Mouse (Mus musculus) cerebellum, adult 18-20 months (tissue): ENCODE measurements around the gene Olfr1243.
"Not testable (repeated sequence)": the region's sequence is repeated elsewhere in the genome, so short reads cannot be mapped to it uniquely, and the experiment has no call there.

Experiments
- DNase-seq, 2 experiments: peaks; one replicate each; pipeline ENCODE4 v3.0.0; 2021

Gene Olfr1243

GRCm38 (mm10) chr2:89531387-89531786 lies at the start of gene Olfr1243:
TSS of gene Olfr1243 (minus strand) at chr2:89531487.
- no peak for DNase-seq

GRCm38 (mm10) chr2:89578347-89578746 lies 47.1 kb upstream of the Olfr1243 start, which contains the start of gene Olfr1245:
TSS of gene Olfr1245 (minus strand) at chr2:89578447.
- DNase-seq: no peak

- DNase-seq: not testable (repeated sequence)
Observed at GRCm38 (mm10) chr2:89562706-89563105, 31.4 kb upstream of the Olfr1243 start.

- DNase-seq: no peak
Observed at GRCm38 (mm10) chr2:89544516-89544915, 13.2 kb upstream of the Olfr1243 start.

- DNase-seq: no peak
Observed at GRCm38 (mm10) chr2:89539923-89540322, 8.6 kb upstream of the Olfr1243 start.

- no peak for DNase-seq
Observed at GRCm38 (mm10) chr2:89498235-89498634, 33.1 kb downstream of the Olfr1243 start, which contains the start of gene Olfr1242. TSS of gene Olfr1242 (minus strand) at chr2:89498335.

- DNase-seq: no peak
Observed at GRCm38 (mm10) chr2:89487026-89487425, 44.3 kb downstream of the Olfr1243 start, which contains the start of gene Olfr1241. TSS of gene Olfr1241 (minus strand) at chr2:89487126.
